Mouse (Mus musculus) small intestine, adult 2 months (tissue): ENCODE measurements around the gene Msantd3.

Experiments
- CTCF ChIP-seq: fragments of 200-500 bp; IDR thresholded peaks from 2 replicates; pipeline ENCODE4 v1.5.1; 2012; ENCODE audit warnings: low read depth, mild to moderate bottlenecking, control low read depth, inconsistent platforms, low read length, moderate library complexity, mixed read lengths; ENCODE audit not compliant: insufficient replicate concordance, insufficient read length; ENCODE audit errors: extremely low read depth
- POLR2A ChIP-seq: fragments of 200-500 bp; IDR thresholded peaks from 2 replicates; pipeline ENCODE4 v1.6.1; 2012; ENCODE audit warnings: low read depth, mild to moderate bottlenecking, control low read depth, inconsistent platforms, low read length, moderate library complexity

- TF ChIP-seq CTCF (no peak), POLR2A (no peak)
Observed at GRCm38 (mm10) chr4:48578399-48578798, 38.7 kb downstream of the Msantd3 start.
